Mouse (Mus musculus) ZHBTc4 (cell line): ENCODE measurements at regions not wholly inside any gene's neighbourhood (a gene's known extent, or its start where the extent isn't known, plus 50 kb on each side); places are given as distances from the start of the nearest gene placed in this dataset.

ENCODE experiments used
- DNase-seq: peaks from one replicate; pipeline ENCODE4 v3.0.0-alpha.2; 2011; ENCODE audit warnings: low read depth, low spot score

DNA sequence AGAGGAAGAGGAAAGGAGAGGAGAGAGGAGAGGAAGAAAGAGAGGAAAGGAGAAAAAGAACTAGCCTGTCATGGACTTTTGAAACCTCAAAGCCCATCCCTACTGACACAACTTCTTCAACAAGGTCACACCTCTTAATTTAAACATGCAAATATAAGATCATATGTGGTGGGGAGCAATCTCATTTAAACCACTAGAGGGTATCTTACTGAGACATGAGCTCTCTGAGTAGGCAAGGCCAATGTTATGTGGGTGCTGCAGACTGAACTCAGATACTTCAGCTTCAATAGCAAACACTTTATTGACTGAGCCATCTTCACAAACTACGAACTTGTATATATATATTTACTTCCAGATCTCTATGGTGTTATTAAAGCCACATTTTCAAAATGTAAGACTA lies 156.9 kb downstream of the Mex3b start:
- DNase-seq: no peak

DNA sequence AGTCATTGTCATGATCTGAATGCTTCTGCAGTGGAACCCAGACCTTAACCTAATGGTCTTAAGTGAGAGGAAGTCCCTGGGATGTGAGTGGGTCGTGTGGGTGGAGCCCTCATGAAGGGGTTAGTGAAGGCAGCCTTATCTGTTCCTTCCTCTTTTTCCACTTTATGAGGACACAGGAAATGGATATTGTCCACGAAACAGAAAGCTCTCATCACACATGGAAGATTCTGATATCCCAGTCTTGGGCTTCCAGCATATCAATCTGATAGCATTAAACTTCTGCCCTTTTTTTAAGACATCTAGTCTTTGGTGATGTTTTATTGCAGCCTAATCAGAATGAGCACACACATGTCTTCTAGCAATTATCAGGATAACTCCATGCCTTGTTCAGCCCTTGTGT lies 164.0 kb downstream of the Mex3b start:
- no peak for DNase-seq

DNA sequence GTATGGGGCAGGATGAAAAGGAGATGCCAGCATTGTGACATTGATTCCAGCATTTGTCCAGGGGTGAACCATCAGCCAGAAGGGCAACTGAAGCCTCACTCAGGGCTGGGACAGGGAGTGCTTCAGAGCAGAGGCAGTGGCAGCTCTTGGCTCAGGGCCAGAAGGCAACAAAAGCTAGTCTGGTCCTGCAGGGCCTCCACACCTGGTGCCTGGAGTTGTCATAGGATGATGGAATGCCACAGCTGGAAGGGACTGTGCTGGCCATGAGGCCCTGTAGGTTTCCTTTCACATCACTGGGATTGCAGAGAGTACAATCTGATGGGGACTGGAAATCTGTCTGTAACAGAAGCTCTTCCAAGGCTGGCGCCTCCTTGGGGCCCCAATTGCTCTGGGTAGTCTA lies 164.9 kb downstream of the Mex3b start:
- DNase-seq: no peak

DNA sequence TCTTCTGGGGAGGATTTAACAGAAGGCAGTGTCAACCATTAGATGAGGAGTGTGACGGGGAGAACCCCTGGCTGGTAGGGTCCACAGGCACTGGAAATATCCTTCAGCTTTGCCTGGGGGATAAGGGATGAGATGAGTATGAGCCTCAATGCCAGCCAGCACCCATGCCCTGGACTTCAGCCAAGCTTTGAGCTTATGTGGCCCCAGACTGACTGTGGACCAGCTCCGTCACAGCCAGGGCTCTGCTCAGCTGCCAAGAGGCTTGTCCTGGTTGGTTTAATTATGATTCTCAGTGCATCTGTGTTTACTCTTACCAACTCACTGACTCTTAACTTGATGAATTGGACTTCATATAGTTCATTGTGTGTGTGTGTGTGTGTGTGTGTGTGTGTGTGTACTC lies 165.8 kb downstream of the Mex3b start:
- DNase-seq: no peak

DNA sequence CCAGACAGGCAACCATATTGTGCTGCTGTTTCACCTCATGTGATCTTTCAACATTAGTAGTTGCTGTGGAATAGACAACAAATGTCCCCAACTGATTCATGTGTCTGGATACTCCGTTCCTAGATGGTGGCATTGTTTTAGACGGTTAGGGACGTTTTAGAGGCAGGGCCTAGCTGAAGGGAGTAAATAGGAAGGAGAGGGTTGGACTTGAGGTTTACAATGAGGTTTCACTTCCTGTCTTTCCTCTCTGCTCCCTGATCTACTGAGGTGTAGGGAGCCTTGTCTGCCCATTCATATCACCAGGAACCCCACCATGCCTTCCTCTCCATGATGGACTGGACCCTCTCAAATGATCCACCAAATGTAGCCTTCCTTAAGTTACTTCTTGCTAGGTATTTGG lies 168.1 kb downstream of the Mex3b start:
- DNase-seq: no peak

DNA sequence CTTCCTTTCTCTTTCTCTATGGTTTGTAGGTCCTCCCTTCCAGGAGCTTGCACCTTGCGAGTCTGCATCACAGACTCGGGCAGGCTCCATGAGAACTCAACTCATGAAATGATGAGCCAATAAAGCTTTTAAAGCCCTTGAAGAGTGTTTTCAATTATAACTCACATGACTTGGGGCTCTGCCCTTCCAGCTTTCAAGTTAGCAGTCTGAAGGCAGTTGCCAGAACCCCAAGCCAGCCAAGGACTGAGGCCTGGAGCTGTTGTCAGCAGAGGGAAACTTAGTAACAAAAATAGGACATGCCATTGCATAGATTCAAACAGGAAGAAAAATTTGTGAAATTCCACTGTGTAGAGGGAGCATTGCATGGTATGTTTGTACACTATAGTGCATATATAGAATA lies 169.3 kb downstream of the Mex3b start:
- DNase-seq: no peak

DNA sequence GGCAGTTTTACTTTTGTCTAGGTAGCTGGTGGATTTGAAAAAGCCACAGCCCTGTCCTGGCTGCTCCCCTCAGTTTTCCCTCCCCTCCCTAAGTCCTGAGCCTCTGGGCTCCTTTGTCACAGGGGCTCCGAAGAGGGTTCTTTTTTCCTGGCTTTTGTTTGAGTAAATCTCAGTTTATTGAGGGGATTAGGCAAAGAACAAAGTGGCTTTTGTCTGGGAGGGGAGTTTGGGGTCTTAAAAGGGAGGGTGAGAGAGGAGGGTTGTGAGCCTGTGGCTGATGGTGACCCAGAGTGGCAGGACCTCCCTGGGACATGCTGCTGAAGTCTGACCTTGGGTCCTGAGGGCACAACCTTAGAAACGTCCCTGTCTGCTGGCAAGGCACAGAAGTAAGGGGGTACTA lies 170.0 kb downstream of the Mex3b start:
- peak; percentile 19 for DNase-seq

DNA sequence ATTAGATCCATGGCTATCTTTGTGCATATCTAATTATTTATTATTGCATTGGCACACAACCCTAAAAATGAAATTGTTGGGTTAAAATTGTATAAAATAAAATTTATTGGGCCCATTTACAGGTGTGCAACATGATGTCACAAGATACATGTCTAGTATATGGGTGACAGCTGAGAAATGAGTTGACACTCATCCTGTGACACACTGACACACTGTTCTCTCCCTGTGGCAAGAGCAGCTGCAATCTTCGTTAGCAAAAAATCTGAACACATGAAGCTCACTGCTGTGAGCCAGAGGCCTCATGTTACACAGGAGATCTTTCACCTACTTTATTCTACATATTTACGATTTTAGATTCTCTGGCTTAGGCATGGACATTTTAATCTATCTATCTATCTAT lies 170.6 kb downstream of the Mex3b start:
- DNase-seq: no peak

- DNase-seq: no peak
These were observed 176.6 kb downstream of the Mex3b start for GRCm38 (mm10) chr7:83043746-83044145.

DNA sequence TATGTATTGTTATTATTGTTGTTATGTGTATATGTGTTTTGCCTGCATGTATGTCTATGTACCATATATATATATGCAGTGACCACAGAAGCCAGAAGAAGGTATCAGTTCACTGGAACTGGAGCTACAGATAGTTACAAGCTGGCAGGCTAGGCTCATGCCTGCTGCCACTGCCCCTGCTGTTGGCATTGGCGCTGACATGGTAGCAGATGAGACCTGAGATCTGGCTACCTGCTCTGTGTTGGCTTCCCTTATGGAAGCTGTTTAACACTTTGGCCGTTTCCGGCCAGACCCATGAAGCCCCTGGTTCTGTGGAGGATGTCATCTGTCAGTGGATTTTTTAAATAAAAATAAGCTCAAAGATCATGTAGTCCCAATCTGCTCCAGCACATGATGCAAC lies 178.1 kb downstream of the Mex3b start:
- DNase-seq: no peak

GRCm38 (mm10) chr7:83050011-83050410 lies 182.9 kb downstream of the Mex3b start:
- DNase-seq: no peak

GRCm38 (mm10) chr7:83050833-83051497 lies 183.8 kb downstream of the Mex3b start:
- no peak for DNase-seq

GRCm38 (mm10) chr7:83056101-83056935 lies 189.2 kb downstream of the Mex3b start:
- DNase-seq: no peak

DNA sequence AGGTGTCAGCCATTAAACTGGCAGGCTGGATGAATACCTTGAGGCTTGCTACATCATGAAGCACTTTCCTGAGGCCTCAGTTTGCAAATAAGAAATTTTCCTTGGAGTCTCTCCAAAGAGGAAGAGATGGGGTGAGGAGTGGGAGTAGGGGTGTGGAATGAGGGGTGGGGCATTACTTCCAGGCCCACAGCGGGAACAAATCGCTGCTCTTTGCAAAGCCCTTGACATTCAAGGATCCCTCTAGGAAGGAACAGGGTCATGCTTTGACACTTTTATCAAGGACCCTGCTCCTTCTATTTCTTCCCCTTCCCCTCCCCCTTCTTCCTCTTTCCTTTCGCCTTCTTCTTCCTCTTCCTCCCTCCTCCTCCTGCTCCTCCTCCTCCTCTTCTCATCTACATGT lies 193.2 kb downstream of the Mex3b start:
- DNase-seq: peak; percentile 39

- DNase-seq: peak; percentile 6
These were observed 193.6 kb downstream of the Mex3b start for GRCm38 (mm10) chr7:83060733-83061132.

DNA sequence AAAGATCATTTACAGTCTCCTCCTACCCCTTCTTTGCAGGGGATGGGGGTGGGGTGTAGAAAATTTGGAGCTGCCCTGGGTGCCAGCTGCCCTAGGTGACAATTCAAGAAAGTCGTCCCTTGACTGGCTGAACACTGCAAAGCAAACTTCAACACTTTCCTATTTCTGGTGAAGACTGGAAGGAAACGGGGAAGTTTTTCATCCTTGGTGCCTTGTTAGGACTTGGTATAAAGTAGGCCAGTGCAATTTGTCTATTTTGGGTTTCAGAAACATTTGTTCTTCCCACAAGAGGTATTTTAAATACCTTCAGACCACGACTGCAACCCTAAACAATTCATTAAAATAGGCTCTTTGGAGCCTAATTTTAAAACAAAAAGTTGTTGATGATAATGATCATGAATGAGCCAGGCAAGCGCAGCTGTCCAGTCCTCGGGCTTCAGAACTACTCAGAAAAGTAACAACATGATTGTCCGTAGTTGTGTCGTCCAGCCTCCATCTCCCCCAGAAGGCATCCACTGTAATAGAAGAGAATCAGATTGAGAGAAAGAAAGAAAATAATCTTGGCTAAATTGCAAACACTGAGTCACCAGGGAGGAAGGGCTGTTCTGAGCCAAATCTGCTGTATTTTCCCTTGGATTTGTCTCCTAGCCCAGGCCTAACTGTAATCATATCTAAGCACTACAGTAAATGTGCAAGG lies 194.2 kb downstream of the Mex3b start:
- DNase-seq: no peak

- DNase-seq: no peak
These were observed 194.9 kb downstream of the Mex3b start for GRCm38 (mm10) chr7:83061894-83062477.

GRCm38 (mm10) chr7:83063559-83063958 lies 196.4 kb downstream of the Mex3b start:
- no peak for DNase-seq

- DNase-seq: no peak
These were observed 198.2 kb downstream of the Mex3b start for GRCm38 (mm10) chr7:83065341-83065740.

DNA sequence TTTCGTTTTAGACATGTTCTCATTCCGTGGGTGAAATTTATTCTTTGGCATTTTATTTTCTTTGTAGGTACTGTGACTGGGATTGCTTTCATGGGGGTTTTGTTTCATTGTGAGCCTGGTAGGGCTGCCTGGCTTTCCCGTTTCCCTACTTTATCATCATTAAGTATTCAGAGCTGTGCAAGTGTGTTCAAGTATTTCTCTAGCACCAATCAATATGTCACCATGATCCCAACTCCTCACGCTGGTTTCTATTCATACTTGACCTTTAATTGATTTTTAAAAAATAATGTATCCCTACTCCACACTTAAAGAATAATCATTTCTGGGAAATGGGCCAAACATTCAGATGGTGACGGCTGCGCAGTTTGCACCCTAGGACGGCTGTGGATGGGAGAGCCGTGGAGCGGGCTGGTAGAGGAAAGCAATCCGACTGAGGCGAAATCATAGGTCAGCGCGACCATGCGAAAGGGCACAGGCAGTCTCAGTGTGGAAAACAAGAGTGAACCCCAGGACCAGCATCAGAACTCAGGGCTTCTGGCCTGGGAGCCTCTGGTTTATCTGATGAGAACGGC lies 207.4 kb downstream of the Mex3b start:
- DNase-seq: no peak

DNA sequence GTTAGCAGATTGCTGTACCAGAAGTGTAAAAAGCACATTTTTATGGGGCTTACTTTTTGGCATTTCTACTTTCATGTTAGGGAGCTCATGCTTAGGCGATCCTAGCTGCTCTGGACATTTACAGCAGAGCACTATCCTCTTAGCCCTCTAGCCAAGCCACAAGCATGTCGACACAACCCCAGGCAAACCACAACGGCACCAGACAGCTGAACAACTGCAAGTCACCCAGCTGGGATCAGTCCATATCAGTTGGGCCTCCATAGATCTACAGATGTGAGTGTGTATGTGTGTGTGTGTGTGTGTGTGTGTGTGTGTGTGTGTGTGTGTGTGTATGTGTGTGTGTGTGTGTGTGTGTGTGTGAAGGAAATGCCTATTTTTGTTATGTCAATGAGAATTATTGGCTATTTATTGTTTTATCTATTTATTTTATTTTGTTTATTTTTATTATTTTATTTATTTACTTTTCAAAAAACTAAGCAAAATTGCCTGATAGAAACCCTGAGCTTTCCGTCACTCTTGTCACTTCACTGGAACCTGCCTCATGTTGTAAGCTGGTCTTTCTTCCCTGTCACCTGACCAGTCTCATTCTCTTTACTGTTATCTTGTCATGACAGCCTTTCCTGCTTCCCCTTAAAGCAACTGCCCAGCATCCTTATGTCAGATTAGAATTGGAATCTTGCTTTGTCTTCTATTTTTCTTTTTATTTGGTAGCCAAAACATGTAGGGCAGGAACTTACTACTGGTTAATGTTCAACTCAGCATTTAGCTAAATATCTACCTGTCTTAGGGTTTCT lies 208.2 kb downstream of the Mex3b start:
- no peak for DNase-seq
